23 mouse cellular contexts compared by ENCODE assay signal in the genomic region with DNA sequence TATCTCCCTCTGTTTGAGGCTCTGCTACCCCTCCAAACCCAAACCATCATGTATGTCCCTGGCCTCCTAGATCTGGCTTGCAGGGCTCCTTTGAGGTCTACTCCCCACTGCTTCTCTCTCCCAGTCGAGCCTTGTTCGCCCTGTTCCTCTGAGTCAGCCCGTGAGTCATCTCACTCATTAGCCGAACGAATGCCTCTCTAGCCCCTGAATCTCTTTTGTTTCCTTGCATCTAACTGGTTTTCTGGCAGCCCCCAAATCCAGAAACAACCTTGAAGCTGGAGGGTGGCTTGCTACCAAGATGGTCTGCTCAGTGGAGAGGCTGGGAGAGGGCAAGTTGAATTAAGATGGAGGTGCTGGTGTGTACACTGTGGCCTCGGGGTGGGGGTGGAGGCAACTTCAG.
DNase-seq lines count a peak whose midpoint lies in the region; TF ChIP-seq lines count a peak whose summit lies in the region.
"Had no signal": no experiment of that assay in that cellular context is flagged by ENCODE, and none has a peak within 500 bp of the region (broad histone marks: within the 10 kb centered on the region; RNA-seq: fewer than 3 reads in every experiment).

No protein-coding gene starts in this region.

- peak; percentile 89 for DNase-seq in heart, adult 11 months
- DNase-seq in heart, postnatal 10 days: no peak
- peak; percentile 77 for DNase-seq in 416B (ENCODE audit: low read depth)
- peak; percentile 33 for DNase-seq in adrenal gland, postnatal 10 days
- DNase-seq in layer of hippocampus, postnatal 10 days (ENCODE audit: low spot score in 2 of 2): no peak
- no peak for DNase-seq in embryo, embryonic 9.5 days (ENCODE audit: extremely low spot score)
- DNase-seq in urinary bladder, postnatal 14 days (ENCODE audit: low spot score): no peak
- DNase-seq: cerebellum, adult 9-11 months; kidney, adult 8-10 months; kidney, postnatal 14 days; layer of hippocampus, postnatal 36 days; liver, postnatal 0 days; lung, postnatal 10 days; right cerebral cortex, postnatal 4 days; thymus, adult 18-20 months; thymus, postnatal 4 days had no signal

- peaks cover 3% of the 10 kb centered on the region for H3K4me1 ChIP-seq in embryonic fibroblast, embryonic 13.5 days (ENCODE audit: control insufficient read depth, insufficient read depth, low read length)
- H3K4me1 ChIP-seq: intestine, embryonic 15.5 days; limb, embryonic 12.5 days; stomach, embryonic 15.5 days had no signal

- H3K4me3 ChIP-seq in embryonic fibroblast, embryonic 13.5 days (ENCODE audit: insufficient read depth, low read length): no peak overlapping the region
- H3K4me3 ChIP-seq: forebrain, embryonic 12.5 days; hindbrain, embryonic 10.5 days; intestine, embryonic 15.5 days; limb, embryonic 12.5 days; midbrain, embryonic 10.5 days; stomach, embryonic 15.5 days had no signal

- H3K27ac ChIP-seq in embryonic fibroblast, embryonic 13.5 days (ENCODE audit: insufficient read depth, low read length): 0 out of 2 replicates have a peak overlapping the region, but pooled peaks have one; percentile 6
- H3K27ac ChIP-seq: forebrain, embryonic 12.5 days; hindbrain, embryonic 10.5 days; intestine, embryonic 15.5 days; limb, embryonic 12.5 days; midbrain, embryonic 10.5 days; stomach, embryonic 15.5 days had no signal

- no peak for TF ChIP-seq POLR2A in embryonic fibroblast, embryonic 13.5 days (IDR thresholded peaks at IDR 0.05; ENCODE audit: low read depth, low read length)

- TF ChIP-seq CTCF in embryonic fibroblast, embryonic 13.5 days (IDR thresholded peaks at IDR 0.05; ENCODE audit: borderline replicate concordance, insufficient read depth, low read length): no peak

- intact Hi-C loops in heart, postnatal 10 days (cut with DNase I): no loop called here

Comparison
In these comparisons a context has a peak if more than half of its experiments do, and no peak if none do; other contexts are left out.
1. DNase-seq: peak in heart, adult 11 months (single experiment), 416B (single experiment) and adrenal gland, postnatal 10 days (single experiment); none in heart, postnatal 10 days (0 of 2), layer of hippocampus, postnatal 10 days (0 of 2), embryo, embryonic 9.5 days (single experiment) and urinary bladder, postnatal 14 days (single experiment).